Comparison of ENCODE assay signal across 8 mouse cellular contexts in genomic region chr13:67332019-67332724, GRCm38 (mm10). TPM values are rescaled to one million over a fixed set of nuclear protein-coding genes. Genes with fewer than 3 reads are reported as not detected.
DNase-seq lines count a peak whose midpoint lies in the region; ATAC-seq lines count a peak whose summit lies in the region.

Zfp595 (minus strand) TSS chr13:67332570.

- peak; percentile 97 for ATAC-seq in hindbrain, embryonic 16.5 days

- H3K27me3 ChIP-seq in hindbrain, embryonic 16.5 days (replicated peaks; ENCODE audit: control insufficient read depth, insufficient read depth, low read length) = no peaks in the 10 kb centered on the region

- WGBS in hindbrain, embryonic 16.5 days = 13% methylated on average over 17 of the region's 17 CpGs
- WGBS in macrophage (ENCODE audit: missing documents) = 12% methylated on average over 17 of the region's 17 CpGs

- H3K27ac ChIP-seq in hindbrain, embryonic 16.5 days (ENCODE audit: low read depth, low read length) = peak within 1 kb of the TSS; percentile 54; the same call in 1 of the 2 replicates
- H3K27ac ChIP-seq in macrophage = peak within 1 kb of the TSS; percentile 42

- H3K79me2 ChIP-seq in macrophage (ENCODE audit: inconsistent target) = peaks cover 11% of the 10 kb centered on the region; the same call in 1 of the 2 replicates

- H3K36me3 ChIP-seq in hindbrain, embryonic 16.5 days (ENCODE audit: control insufficient read depth, insufficient read depth, low read length) = no peaks in the 10 kb centered on the region
- H3K36me3 ChIP-seq in macrophage (ENCODE audit: inconsistent target) = no peaks in the 10 kb centered on the region

- peak within 1 kb of the TSS; percentile 51 for H3K4me3 ChIP-seq in hindbrain, embryonic 16.5 days (ENCODE audit: low read length)
- H3K4me3 ChIP-seq in macrophage (ENCODE audit: inconsistent target) = peak within 1 kb of the TSS; percentile 56

- no peaks in the 10 kb centered on the region for H3K9me3 ChIP-seq in hindbrain, embryonic 16.5 days (ENCODE audit: control insufficient read depth, low read length)

- H3K4me2 ChIP-seq in hindbrain, embryonic 16.5 days (ENCODE audit: low read length) = peak within 1 kb of the TSS; percentile 69

- peak within 1 kb of the TSS; percentile 68 for H3K9ac ChIP-seq in hindbrain, embryonic 16.5 days (ENCODE audit: low read depth, low read length)

- peaks cover 9% of the 10 kb centered on the region for H3K4me1 ChIP-seq in hindbrain, embryonic 16.5 days (ENCODE audit: control insufficient read depth, insufficient read depth, low read depth, low read length)

- peak; percentile 67 for DNase-seq in WW6 (ENCODE audit: low read depth, low spot score)
- DNase-seq in cerebellum, postnatal 4 days (ENCODE audit: low spot score in 2 of 2) = peak; percentile 22 to 52
- DNase-seq in gastrocnemius, adult 18-20 months (ENCODE audit: low spot score) = peak; percentile 89
- peak; percentile 78 to 85 for DNase-seq in left cerebral cortex, adult 18-20 months (ENCODE audit: low spot score in 2 of 2)
- peak; percentile 88 for DNase-seq in right cerebral cortex, adult 18-20 months
- peak; percentile 24 for DNase-seq in urinary bladder, postnatal 10 days (ENCODE audit: low spot score)

RNA-seq across cellular contexts. Expression of gene Zfp595, which starts in this region (rescaled TPM):
- total RNA-seq in gastrocnemius, adult 18-20 months (2021) = 1 to 10 TPM; 1.6 to 2.0 TPM
- polyA plus RNA-seq in hindbrain, embryonic 16.5 days (2015; fragmentation: Nextera tagmentation; extraction: Ambion mirVana) = 1.4 and 1.5 TPM in 2 replicates
- 1 to 10 TPM; 3.1 TPM for total RNA-seq in left cerebral cortex, adult 18-20 months (2021)
- 10 to 100 TPM in 17 of 26 experiments, 1 to 10 TPM in 9; 2.5 to 24.7 (median 13.9) TPM for total RNA-seq in macrophage (2018; cell fraction: chromatin; rRNA removed)
- total RNA-seq in macrophage (2018; cell fraction: cytosol; rRNA removed) = 1 to 10 TPM in 23 of 26 experiments, under 1 TPM in 3; 0.70 to 4.4 (median 2.7) TPM
- total RNA-seq in macrophage (2018; cell fraction: nucleus; rRNA removed) = 10 to 100 TPM in 11 of 26 experiments, 1 to 10 TPM in 15; 2.5 to 28.1 (median 9.4) TPM
- polyA plus RNA-seq in macrophage (2018) = 2.8 to 5.1 TPM (median 3.8 TPM) in 3 replicates

Comparison
In these comparisons a context has a peak if more than half of its experiments do, and no peak if none do; other contexts are left out.
1. Peak in every context shown above with its lines: DNase-seq, ATAC-seq, H3K4me3 ChIP-seq and H3K27ac ChIP-seq.
2. DNase-seq: peak in every context shown above with its lines; median percentile 89 in gastrocnemius, adult 18-20 months; 88 in right cerebral cortex, adult 18-20 months; 82 in left cerebral cortex, adult 18-20 months; 67 in WW6; 37 in cerebellum, postnatal 4 days; 24 in urinary bladder, postnatal 10 days.